Mouse (Mus musculus) stomach, adult 2 months (tissue): ENCODE measurements around the gene Ces1h. TPM values are rescaled to one million over a fixed set of nuclear protein-coding genes. Genes with fewer than 3 reads are reported as not detected.

Experiments used
- polyA plus RNA-seq: library from polyadenylated mRNA; depleted of rRNA; stranded (reverse); fragments of >200 nt; gene quantifications from 2 replicates; pipeline ENCODE4 v1.2.3, GENCODE M21; 2012; rRNA removed

The Ces1h gene
- 0.31 TPM in 1 of 2 replicates, not detected in the other for polyA plus RNA-seq

GRCm38 (mm10) chr8:93379625-93380024, at the start of gene Ces1h:
Gene Ces1h, minus strand, starts transcription at chr8:93379725.

GRCm38 (mm10) chr8:93337207-93337606, 42.3 kb downstream of the Ces1h start, which contains the start of gene Ces1g:
Gene Ces1g, minus strand, starts transcription at chr8:93337308.

Other genes starting within 250 kb of the Ces1h start
- not detected in 2 replicates for gene Ces1c, start 248.4 kb downstream of the Ces1h start, polyA plus RNA-seq
- gene Ces1d, start 181.9 kb downstream of the Ces1h start, polyA plus RNA-seq, result 15.3 and 17.3 TPM in 2 replicates
- gene Ces1e, start 150.1 kb downstream of the Ces1h start, polyA plus RNA-seq, result 1.7 and 1.8 TPM in 2 replicates
- 4.6 and 6.7 TPM in 2 replicates for gene Ces1f, start 100.0 kb downstream of the Ces1h start, polyA plus RNA-seq
- 0.24 and 0.73 TPM in 2 replicates for gene Ces1g, start 42.4 kb downstream of the Ces1h start, polyA plus RNA-seq
- gene Ces5a, start 156.1 kb upstream of the Ces1h start, polyA plus RNA-seq, result 1.1 TPM in 1 of 2 replicates, not detected in the other